Mouse (Mus musculus): ENCODE data around the gene Pde4d.

DNA sequence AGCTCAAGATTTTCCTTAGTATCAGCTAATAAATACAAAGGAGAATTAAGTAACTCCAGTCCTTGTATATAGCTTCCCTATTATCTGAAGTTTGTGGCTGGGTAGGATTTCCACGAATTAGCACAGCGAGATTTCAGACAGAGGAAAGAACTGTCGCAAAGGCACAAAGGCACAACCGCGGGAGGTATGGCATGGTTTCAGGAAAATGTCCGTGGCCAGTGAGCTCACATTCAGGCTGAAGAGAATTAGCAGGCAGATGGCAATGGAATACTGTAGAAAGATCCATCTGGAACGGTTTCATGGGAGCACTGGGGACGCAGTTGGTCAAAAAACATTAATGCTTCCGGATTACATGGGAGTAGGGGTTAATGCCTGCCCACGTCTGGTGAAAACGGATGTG is 898.0 kb downstream of the Pde4d start:
- TF ChIP-seq EP300 (optimal IDR thresholded peaks at IDR 0.05) (no peak), CTCF (IDR thresholded peaks at IDR 0.05; ENCODE audit: low read depth) (no peak)

Measured in stomach, postnatal 0 days (tissue).